Mouse (Mus musculus) monocyte, adult 5-6 weeks (primary cell): ENCODE results near the gene Smarcc1. TPM values are rescaled to one million over a fixed set of nuclear protein-coding genes. Genes with fewer than 3 reads are reported as not detected.

Source experiments
- ATAC-seq: fragments of 153-309, 156-312 bp; replicated peaks from 2 replicates; pipeline ENCODE4 v1.8.0; 2017; ENCODE audit warnings: mild to moderate bottlenecking; ENCODE audit not compliant: low TSS enrichment, insufficient number of reproducible peaks, severe bottlenecking, poor library complexity, low FRiP score
- total RNA-seq: library from RNA; stranded (forward); fragments of 200-1000, 200-491, 200-594 nt; gene quantifications from 3 replicates; pipeline ENCODE4 v1.2.3, GENCODE M21; 2017

Smarcc1 gene
- total RNA-seq, 1 experiment from 2014 or later, result 20.6 TPM

DNA sequence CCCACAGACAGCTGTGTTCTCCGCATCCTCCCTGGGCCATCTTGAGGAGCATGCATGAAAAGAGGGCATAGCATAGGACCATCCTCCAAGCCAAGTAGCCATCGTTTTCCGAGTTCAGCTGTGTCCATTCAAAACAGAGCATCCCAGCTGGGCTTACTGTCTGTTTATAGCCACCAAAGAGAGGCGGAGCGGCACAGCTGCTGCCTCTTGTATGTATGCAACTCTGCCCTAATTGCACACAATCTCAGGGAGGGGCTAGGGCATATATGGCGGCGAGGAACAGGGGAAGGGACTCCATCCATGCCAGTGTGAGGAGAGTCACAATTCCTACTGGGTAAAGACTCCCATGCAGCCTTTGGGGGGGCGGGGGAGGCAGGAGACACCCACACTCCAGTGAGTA is 145.7 kb downstream of the Smarcc1 start:
- no peak for ATAC-seq

DNA sequence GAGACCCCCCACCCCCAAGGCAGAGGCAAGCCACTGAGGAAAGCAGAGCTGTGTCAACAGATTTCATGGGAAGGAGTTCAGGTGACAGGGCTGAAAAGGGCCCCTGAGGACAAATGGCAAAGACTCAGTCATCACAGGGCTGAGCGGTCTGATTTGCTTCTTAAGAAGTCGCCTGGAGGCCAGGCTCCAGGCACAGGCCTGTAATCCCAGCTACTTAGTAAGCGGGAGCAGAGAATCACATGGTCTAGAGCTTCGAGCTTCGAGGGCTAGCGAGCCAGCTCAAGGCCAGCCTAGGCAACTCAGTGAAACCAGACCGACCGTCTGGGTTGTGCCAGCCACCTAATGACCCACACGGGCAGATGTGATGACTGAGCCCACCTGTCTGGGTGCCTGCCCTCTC is 147.5 kb downstream of the Smarcc1 start:
- no peak for ATAC-seq

DNA sequence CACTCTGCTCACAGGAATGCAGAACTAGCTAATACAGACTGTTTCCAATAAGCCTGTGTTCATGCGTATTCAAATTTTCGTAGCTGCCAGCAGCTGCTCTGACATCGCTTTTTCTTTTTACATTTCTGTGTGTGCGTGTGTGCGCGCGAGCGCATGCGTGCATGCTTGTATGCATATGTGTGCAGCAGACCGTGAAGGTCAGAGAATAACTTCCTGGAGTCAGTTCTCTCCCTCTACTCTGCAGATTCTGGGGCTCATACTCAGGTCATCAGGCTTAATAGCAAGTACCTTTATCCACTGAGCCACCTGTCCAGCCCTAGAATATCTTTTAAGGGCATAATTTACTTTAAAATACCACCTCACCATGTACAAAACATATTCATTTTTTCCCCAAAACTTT is 150.9 kb downstream of the Smarcc1 start:
- no peak for ATAC-seq

DNA sequence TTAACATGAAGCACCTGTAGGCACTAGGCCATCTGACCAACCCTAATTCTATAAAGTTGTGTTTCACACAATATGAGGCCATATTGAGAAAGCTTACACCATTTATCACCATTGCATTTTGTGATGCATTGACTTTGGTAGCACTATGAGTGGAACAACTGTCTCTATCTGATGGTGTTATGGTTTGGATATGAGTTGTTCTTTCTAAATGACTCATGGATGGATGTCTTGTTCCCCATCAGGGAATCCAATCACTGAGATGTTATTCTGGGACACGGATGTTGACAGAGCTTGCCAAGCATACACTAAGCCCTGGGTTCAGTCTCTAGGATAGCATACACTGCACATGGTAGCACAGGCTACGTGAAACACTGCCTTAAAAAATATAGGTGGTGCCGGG is 154.8 kb downstream of the Smarcc1 start:
- no peak for ATAC-seq

DNA sequence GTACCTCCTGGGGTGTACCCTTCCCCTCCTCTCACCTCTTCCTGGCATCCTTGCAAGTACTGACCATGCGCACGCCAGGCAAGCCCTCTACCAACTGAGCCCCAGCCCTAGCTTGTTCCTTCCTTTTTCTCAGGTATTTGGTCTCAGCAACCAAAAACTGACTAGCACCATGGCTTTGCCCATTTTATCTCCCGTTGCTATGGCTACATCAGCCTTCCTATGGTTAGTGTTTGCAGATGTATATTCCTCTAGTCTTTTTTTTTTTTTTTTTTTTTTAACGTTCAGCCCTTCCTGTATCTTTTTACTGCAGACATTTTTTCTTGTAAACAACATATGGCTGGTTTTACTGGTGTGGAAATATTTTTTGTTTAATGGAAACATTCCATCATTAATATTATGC is 156.0 kb downstream of the Smarcc1 start:
- no peak for ATAC-seq

DNA sequence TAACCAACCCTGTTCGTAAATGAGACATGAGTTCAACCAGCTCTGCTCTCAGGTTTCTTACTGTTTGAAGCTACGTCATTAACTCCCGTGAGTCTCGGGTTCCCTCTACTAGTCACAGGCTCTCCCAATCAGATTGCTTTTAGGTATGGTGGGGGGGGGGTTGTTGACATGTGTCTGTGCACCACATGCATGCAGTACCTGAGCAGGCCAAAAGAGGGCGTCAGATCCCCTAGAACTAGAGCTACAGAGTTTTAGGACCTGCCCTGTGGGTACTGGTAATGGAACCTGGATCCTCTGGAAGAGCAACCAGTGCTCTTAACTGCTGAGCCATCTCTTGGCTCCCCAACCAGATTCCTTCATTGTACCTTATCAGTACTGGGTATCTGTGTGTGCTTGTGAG is 158.4 kb downstream of the Smarcc1 start:
- no peak for ATAC-seq

DNA sequence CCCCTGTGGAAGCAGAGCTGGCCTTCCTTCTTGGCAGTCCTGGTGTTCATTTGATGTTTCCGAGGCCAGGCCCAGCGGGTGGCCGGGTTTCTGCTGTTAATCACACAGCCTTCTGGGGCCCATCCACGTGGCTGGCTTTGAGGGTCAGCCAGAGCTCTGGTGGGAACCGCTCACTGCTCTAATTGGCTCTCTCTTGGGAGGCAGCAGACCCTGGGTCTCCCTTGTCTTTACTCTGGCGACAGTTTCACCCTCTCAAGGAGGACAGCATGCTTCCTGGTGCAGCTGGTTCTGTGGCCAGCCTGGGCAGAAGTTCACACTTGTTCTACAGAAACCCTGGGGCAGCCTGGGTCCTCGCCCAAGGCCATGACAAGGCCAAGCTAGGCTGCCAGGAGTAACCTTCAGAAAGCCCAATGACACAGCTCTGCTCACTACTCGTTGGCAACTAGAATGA is 159.9 kb downstream of the Smarcc1 start:
- ATAC-seq, result no peak

DNA sequence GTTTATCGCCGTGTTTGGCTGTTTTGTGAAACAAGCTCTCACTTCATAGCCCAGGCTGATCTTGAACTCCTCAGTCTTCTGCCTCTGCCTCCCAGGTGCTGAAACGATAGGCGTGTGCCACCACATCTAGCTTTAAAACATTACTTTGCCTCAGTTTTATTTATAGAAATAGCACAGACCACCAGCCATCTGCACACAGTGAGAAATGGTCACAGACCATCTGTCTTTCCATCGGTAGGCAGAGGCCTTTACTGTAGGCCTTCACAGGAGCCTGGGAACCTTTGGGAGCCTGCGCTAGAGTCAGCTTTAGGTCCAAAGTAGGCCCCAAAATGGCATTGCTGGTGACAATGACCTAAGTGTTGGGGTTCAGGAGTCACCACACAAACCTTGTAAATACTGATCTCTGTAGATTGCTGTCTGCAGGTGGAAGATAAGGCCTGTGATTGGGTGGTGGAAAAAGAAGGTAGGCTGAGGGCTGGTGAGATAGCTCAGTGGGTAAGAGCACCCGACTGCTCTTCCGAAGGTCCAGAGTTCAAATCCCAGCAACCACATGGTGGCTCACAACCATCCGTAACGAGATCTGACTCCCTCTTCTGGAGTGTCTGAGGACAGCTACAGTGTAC is 166.7 kb downstream of the Smarcc1 start:
- no peak for ATAC-seq

DNA sequence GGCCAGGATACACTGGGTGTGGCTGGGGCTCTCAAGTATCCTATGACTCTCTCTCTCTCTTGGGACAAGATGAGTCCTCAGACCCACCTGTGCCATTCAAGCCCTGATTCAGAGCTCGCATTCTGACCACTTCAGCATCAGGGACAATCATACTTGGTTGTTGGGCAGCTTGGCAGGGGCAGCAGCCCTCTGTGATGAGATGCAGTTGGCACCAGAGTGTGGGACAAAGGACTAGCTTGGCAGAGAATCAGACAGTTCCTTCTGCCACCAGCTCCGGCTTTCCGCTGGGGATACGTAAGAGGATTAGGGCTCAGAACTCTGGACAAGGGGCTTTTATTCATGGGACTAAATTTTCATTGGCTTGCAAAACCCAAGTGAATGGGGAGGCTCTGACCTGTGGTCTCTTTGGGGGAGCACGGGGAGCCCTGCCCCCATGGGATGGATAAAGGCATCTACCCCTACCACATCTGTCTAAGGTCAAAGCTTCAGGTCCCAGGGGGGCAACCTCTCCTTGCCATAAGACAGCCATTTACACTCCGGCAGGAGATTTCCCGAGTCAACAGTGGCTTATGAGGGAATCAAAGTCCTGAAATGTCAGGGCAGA is 169.9 kb downstream of the Smarcc1 start:
- no peak for ATAC-seq

Other genes with a start within 250 kb of the Smarcc1 start
- 4.2 to 9.1 TPM (median 8.0 TPM) in 3 replicates for gene Cdc25a, start 242.1 kb upstream of the Smarcc1 start, total RNA-seq
- 43.2 to 82.6 TPM (median 44.6 TPM) in 3 replicates for gene Map4, start 186.2 kb upstream of the Smarcc1 start, total RNA-seq
- 26.4 to 57.7 TPM (median 47.4 TPM) in 3 replicates for gene Dhx30, start 122 bp downstream of the Smarcc1 start, total RNA-seq
- 1.2 to 1.5 TPM in 2 of 3 replicates, not detected in the other for gene Cspg5, start 126.1 kb downstream of the Smarcc1 start, total RNA-seq
- gene Elp6, start 187.5 kb downstream of the Smarcc1 start, total RNA-seq, result 1.7 to 7.1 TPM (median 6.1 TPM) in 3 replicates
- gene Scap, start 215.6 kb downstream of the Smarcc1 start, total RNA-seq, result 9.0 to 22.1 TPM (median 12.4 TPM) in 3 replicates